Mouse (Mus musculus) liver, embryonic 11.5 days (tissue): ENCODE data around the gene Gm43552. TPM values are rescaled to one million over a fixed set of nuclear protein-coding genes. Genes with fewer than 3 reads are reported as not detected.

Experiments used
- ATAC-seq: fragments of 200-750 bp; cut with Nextera tagmentation; replicated peaks from 2 replicates; pipeline ENCODE4 v1.8.0; 2017; ENCODE audit warnings: moderate number of reproducible peaks, mild to moderate bottlenecking, moderate TSS enrichment, moderate library complexity; ENCODE audit not compliant: low FRiP score
- DNase-seq: peaks from one replicate; pipeline ENCODE4 v3.0.0-alpha.2; 2017; ENCODE audit warnings: low spot score
- H3K27ac ChIP-seq: fragments of 300-500 bp; sonication (generic); 2 replicates; pipeline ENCODE4 v1.5.1; 2014; ENCODE audit warnings: mild to moderate bottlenecking, low read depth, low read length, control low read depth
- H3K27me3 ChIP-seq: fragments of 300-500 bp; sonication (generic); replicated peaks from 2 replicates; pipeline ENCODE4 v1.6.1; 2014; ENCODE audit warnings: low read length, mixed read lengths; ENCODE audit not compliant: control insufficient read depth, insufficient read depth
- H3K36me3 ChIP-seq: fragments of 300-500 bp; sonication (generic); 2 replicates; pipeline ENCODE4 v1.6.1; 2014; ENCODE audit warnings: mild to moderate bottlenecking, low read length, moderate library complexity, mixed read lengths; ENCODE audit not compliant: control insufficient read depth, insufficient read depth
- H3K4me1 ChIP-seq: fragments of 300-500 bp; sonication (generic); replicated peaks from 2 replicates; pipeline ENCODE4 v1.6.1; 2014; ENCODE audit warnings: low read length, mixed read lengths; ENCODE audit not compliant: control insufficient read depth, insufficient read depth
- H3K4me2 ChIP-seq: fragments of 300-500 bp; sonication (generic); 2 replicates; pipeline ENCODE4 v1.6.1; 2014; ENCODE audit warnings: mild to moderate bottlenecking, control low read depth, moderate library complexity
- H3K4me3 ChIP-seq: fragments of 300-500 bp; sonication (generic); 2 replicates; pipeline ENCODE4 v1.5.1; 2014; ENCODE audit warnings: low read depth, low read length, control low read depth
- H3K9ac ChIP-seq: fragments of 300-500 bp; sonication (generic); 2 replicates; pipeline ENCODE4 v1.6.1; 2014; ENCODE audit warnings: low read depth, low read length, control low read depth
- H3K9me3 ChIP-seq: fragments of 300-500 bp; sonication (generic); 2 replicates; pipeline ENCODE4 v1.6.1; 2016; ENCODE audit warnings: low read length, inconsistent platforms, mixed read lengths; ENCODE audit not compliant: control insufficient read depth
- WGBS: fragments of 180-500 bp; shearing (Covaris S2); extraction: QIAGEN DNeasy Blood & Tissue Kit; methylation state at CpG from one replicate; pipeline ENCODE4 v1.1.7; 2014; 5-methylcytosine and 5-hydroxymethylcytosine counted together
- polyA plus RNA-seq: library from polyadenylated mRNA; unstranded; fragments of >200 nt; fragmentation: Nextera tagmentation; extraction: Ambion mirVana; gene quantifications from 2 replicates; pipeline ENCODE4 v1.2.1, GENCODE M21; 2014

The Gm43552 gene
- polyA plus RNA-seq, 1 experiment from 2014 or later: not detected

DNA sequence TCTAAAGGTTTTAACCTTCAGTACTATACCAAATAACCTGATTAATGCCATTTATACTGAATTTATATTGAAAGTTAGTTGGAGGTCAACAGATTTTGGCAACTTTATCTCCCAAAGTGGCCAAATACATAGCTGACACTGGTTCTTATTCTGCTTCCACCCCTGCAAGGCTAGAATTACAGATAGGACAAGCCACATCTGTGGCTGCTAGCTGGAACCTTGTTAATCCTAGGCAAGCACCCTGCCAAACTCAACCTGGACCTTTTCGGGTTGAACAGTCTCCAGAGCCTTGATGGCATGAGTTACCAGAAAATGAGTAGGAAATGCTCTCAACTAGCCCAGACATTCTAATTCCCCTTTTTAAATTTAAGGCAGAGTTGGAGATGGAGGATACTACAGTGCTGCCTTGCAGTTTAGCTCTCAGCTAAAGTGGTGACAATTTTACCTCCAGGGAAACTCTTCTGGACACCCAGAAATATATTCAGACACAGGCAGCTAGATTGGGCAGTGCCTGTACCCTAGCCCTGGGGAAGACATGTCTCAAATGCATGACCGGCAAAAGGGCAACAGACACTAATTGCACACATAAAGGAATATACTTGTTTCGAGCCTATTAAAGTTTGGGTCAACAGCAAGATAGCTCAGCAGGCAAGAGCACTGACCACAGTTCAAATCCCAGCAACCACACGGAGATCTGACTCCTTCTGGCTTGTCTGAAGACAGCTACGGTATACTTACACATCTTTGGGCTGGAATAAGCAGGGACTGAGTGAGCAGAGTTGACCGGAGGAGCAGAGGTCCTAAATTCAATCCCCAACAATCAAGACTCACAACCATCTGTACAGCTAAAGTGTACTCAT is 105.4 kb downstream of the Gm43552 start:
- 70% methylated on average over 6 of the region's 6 CpGs for WGBS
- no peak overlapping the region for H3K9ac ChIP-seq
- H3K9me3 ChIP-seq: no peaks in the 10 kb centered on the region

DNA sequence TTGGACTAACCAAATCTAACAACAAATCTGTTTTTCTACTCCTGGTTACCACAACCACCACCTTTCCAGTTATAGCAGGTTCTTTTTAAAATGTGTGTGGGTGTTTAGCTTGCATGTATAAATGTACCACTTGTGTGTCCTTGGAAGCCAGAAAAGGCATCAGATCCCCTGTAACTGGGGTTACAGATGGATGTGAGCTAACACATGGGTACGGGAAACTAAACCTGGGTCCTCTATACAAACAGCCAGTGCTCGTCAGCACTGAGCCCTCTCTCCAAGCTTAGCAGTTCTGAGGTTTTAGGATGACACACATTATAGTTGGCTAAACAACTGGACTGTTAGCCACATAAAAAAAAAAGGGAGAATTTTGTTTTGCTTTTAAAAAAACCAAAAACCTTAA is 106.9 kb downstream of the Gm43552 start:
- Histone ChIP-seq H3K4me1 (peaks cover 15% of the 10 kb centered on the region), H3K27ac (no peak overlapping the region), H3K4me2 (no peak overlapping the region), H3K36me3 (peaks cover 27% of the 10 kb centered on the region), H3K9me3 (no peaks in the 10 kb centered on the region), H3K27me3 (no peaks in the 10 kb centered on the region), H3K4me3 (no peak overlapping the region), H3K9ac (no peak overlapping the region)
- DNase-seq: no peak
- no peak for ATAC-seq
- 61% methylated on average over 2 of the region's 2 CpGs for WGBS

More for the DNA sequence above, 105.4 kb downstream of the Gm43552 start:
- Histone ChIP-seq H3K36me3 (peaks cover 27% of the 10 kb centered on the region), H3K27ac (no peak overlapping the region; the same call in 1 of the 2 replicates), H3K27me3 (no peaks in the 10 kb centered on the region), H3K4me1 (peaks cover 15% of the 10 kb centered on the region), H3K4me2 (no peak overlapping the region), H3K4me3 (no peak overlapping the region)
- ATAC-seq: no peak
- DNase-seq: no peak

Other genes with a start within 250 kb of the Gm43552 start
- 82.3 and 83.3 TPM in 2 replicates for gene Rfc1, start 157.2 kb downstream of the Gm43552 start, polyA plus RNA-seq
- 10.8 and 11.6 TPM in 2 replicates for gene Klb, start 144.5 kb downstream of the Gm43552 start, polyA plus RNA-seq
- gene Rpl9, start 101.4 kb downstream of the Gm43552 start, polyA plus RNA-seq: 1,151 and 1,248 TPM in 2 replicates
- gene Lias, start 101.3 kb downstream of the Gm43552 start, polyA plus RNA-seq: 80.2 and 80.8 TPM in 2 replicates
- 48.2 and 49.3 TPM in 2 replicates for gene Ugdh, start 56.9 kb downstream of the Gm43552 start, polyA plus RNA-seq
- 56.5 and 68.9 TPM in 2 replicates for gene Smim14, start 44.4 kb upstream of the Gm43552 start, polyA plus RNA-seq
- gene Ube2k, start 44.4 kb upstream of the Gm43552 start, polyA plus RNA-seq: 126 and 131 TPM in 2 replicates
- 73.2 and 75.3 TPM in 2 replicates for gene Pds5a, start 205.4 kb upstream of the Gm43552 start, polyA plus RNA-seq